Mouse (Mus musculus) thymus, postnatal 0 days (tissue): ENCODE measurements at regions not wholly inside any gene's neighbourhood (a gene's known extent, or its start where the extent isn't known, plus 50 kb on each side); places are given as distances from the start of the nearest gene placed in this dataset.

Source experiments
- DNase-seq: peaks from one replicate; pipeline ENCODE4 v3.0.0-alpha.2; 2015; ENCODE audit warnings: low spot score

DNA sequence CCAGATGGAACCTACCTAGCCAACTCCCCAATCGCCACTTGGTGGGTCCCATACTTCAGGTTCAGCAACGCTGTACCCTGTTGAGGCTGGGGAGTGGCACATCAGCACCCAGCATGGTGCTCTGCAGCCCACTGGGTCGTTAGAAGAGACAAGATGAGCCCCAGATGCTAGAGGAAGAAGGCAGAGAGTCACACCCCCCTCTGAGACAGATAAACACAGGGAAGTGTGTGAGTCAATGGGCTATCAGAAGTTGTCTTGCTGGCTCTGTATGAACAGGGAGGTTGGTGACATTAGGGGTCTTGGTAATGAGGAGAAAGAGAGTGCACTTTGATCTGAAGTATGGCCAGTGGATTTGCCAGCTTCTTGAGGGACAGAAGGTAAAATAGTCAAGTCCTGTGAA is 101.7 kb upstream of the Mki67 start:
- no peak for DNase-seq

DNA sequence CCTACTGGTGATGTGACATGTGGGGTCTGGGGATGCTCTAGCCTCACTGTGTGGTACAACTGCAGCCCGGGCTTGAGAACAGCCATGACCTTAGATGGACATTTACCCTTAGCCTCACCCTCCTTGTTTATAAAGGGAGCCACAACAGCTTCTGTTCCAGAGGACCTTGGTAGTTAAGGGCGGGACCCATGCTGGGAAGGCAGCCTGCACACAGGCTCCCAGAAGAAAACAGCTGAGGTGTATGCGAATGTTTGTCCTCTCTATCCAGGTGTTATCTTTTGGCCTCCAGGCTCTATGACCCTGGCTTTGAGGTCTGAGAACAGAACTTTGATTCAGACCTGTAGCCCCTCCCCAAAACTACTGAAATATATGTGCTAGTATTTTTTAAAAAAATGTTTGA is 102.1 kb upstream of the Mki67 start:
- DNase-seq = no peak

DNA sequence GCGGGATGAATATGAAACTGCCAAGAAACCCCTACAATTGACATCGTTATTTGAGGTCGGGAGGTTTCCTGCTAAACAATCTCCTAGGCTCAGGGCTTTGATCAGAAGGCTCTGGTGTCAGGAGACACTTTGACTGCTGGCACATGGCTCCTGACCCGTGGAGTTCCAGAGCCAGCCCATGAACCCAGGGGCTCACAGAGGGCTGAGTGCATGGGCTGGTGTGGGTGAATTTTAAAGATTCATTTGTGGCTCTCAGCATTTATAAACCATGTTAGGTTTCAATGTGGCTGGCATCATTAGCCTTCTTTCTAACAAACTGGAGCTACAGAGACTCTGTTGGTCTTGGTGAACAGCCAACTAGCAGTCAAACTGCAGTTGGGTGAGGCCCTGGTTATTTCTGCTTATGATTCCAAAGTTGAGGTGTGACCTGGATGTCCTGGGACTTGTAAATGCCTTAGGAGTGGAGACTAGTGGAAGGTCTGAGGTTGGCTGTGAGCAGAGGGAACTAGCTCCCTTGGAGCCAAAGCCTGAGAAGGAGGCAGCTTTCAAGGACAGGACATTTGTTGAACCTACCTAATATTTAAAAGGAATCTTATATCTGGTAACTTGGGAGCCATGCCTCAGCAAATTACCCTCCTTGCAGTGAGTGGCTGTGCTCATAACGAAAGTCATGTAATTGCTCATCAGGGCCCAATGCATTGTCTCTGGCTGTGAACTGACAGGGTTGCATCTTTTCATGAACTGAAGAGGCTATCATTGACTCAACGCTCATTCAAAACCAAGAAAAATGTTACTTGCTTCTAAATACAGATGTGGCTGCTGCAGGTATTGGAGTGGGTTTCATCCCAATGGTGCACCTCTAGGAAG is 108.0 kb upstream of the Mki67 start:
- no peak for DNase-seq

DNA sequence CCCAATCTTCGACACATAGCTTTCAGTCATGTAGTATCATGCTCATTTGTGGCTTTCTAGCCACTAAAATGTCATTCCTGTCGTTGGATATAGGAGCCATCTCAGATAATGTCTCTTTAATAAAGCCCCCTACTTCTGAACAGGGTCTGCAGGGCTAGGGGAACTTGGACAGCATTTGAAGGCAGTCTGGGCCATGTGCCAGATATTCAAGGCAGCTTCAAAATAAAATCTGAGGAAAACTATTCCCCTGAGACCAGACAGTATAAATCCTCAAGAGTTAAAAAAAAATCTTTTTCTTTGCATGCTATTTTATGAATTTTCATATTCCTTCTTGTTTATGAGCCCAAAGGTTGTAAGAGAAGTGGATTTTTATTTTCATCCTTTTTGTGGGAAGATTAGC is 113.1 kb upstream of the Mki67 start:
- DNase-seq = no peak

DNA sequence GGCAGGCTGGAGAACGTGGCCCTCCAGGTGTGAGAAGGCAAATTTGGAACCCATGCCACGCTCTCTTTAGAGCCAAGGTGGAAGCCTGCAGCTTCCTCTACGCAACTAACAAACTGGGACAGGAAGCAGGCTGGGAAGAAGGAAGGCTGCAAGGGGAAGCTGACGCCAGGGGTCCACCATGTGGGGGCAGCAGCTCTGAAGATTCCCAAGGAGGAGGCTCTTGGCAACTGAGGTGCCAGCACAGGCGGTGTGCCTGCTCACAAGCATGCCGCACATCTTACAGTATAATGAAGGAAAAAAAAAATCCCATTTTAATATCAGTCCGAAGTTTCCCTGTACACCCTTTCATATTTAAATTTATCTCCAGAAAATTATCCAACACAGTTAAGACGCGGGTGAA is 117.3 kb upstream of the Mki67 start:
- DNase-seq = no peak

DNA sequence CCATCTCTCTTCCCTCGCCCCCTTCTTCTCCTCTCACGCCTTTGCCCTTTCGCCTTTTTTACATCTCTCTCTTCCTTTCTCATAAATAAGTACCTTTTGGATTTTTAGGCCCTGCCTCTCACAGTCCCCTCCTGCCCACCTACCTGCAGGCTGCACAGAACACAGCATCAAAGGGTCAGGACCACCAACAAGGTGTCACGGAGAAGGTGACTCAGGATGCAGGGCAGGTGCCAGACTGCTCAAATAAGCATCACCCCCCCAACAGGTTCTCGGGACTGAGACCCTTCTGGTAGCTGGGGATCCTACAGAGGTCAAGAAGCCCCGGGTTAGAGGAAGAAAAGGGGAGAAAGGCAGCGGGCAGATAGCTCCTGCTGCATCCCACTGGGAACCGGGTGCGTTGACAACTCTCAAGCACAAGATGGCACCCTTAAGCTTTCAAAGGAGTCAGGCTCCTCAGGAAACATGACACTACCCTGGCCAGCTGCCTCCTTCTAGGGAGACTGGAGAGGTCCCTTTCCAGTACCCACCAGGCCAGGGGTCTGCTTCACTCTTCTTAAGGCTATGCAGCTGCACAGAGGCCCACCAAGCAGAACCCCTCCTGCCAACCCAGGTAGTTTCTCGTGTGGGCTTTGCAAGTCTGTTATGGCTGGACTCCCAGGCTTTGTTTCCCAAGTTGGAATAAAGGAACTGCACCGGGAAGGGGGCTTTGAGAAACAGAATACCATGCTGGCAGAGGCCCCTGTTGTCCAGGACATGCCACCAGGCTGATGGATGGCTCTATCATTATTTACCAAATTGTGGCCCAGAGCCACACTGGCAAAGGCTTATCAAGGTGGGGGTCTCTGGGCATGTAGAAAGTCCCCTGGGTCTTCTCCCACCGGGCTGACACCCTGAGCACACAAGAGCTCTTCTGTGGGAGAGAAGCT is 120.9 kb upstream of the Mki67 start:
- DNase-seq = no peak

DNA sequence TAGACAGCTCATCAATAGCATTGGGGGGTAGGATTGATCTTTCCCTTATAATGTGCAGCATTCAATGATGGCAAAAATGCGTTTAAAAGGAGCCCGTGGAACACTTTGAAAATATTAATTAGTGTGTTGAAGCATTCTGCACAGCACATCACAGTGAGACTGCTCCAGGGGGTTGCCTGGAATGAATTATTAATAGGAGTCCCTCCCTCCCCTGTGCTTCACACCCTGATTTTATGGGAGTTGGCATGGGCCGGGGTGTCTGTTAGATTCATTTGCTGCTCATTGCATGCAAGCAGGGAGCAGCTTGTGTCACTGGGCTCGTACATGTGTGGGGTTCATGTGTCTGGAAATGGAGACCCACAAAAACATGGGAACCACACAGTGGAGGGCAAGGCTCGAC is 127.9 kb upstream of the Mki67 start:
- DNase-seq = no peak

DNA sequence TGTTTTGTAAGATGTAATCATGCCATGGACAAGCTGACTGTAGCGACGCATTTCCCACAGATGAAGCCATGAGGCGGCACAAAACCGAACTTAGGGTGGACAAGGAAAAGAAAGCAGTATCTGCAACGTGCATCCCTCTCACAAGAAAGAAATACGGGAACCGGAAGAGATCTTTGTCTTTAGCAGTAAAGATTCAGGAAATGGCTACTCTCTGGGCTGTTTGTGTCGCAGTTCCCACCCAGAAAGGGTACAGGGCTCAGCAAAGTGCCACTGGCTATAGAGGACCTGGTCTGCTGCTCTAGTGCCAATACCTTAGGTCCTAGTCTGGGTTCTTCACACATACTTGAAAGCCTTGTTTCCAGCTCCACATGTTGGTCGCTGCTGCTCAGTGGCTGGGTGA is 131.1 kb upstream of the Mki67 start:
- no peak for DNase-seq

DNA sequence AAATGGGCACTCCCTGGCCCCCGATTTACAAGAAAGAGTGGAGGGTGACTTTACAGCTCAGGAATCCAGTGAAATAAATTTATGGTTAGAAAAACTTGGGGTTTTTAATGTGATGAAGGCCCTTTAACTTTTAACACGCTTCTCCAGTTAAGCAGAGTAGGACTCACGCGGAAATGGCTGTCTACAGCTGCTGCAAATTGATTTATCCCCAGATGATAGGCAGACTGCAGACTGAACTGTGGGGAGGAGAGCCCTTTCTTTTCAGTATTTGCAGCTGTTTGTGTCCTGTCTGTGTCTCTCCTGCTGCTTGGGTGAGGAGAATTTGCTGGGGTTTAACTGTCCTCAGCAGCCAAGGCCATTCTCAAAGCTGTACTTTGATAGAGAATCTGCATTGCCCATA is 132.0 kb upstream of the Mki67 start:
- no peak for DNase-seq

DNA sequence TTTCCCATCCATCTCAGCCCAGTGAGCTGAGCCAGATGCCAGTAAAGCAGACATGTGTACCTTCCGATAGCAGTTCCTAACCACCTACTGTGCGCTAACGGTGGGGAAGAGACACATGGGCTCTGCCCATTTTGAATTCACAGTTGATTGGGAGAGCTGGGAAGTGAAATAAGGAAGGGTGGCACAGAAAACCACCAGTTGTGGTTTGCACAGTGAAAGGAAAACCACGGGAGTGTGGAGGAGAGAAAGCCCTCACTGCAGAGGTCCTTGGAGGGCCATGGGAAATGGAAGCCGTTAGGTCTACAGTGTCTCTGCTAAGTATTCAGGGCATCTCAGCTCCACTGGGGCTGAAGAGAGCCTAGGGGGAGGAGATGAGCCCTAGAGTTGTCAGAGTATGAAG is 132.7 kb upstream of the Mki67 start:
- no peak for DNase-seq

DNA sequence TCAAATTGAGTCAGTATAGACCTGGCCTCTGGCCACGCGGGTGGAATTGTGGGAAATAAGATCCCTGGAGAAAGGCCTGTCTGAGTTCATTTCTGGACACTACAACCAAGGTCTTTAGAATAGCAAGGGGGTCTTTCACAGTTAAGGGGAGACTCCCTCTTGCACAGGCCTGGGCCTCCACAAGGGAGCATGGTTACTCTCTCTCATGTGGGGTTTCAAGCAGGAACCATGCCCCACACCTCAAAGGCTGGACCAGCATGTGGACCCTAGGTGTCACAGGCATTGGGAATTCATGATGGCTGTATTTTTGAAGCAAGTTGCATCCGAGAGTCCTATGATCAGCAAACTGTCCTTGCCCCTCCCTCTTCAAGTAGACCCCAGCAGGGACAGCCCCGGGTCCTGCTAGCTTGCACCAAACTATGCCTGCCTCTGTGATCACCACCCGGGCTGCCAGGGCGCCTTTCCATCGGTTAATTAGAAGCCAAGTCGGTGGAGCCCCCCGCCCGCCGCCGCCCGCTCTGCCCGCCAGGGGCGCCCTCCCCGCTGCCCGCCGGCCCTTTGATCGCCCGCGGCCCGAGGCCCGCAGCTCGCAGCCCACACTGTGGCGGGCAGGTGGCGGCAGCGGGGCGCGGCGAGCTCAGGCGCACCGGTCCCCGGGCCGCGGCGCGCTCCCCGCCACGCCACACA is 137.1 kb upstream of the Mki67 start:
- DNase-seq = no peak

DNA sequence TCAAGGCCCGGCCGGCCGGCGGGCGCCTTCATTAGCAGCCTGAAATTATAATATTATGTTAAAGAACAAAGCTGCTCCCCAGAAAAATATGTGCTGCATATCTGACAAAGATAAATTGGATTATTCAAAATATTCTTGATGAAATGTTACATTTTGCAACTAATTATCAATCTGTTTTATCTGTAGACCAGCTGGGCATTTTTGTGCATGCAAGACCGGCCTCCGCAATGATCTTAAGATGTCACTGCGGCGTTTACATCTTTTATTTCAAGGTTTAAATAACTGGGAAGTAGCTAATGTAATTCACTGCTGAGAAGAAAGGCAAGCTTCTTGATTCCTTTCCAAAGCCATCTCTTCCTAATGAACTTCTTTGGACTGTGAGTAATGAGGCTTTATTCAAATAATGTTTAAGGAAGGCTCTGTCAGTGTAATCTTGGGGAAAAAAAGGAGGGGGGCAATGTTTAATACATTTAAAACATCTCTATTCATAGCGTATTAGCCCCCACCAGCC is 137.7 kb upstream of the Mki67 start:
- DNase-seq = no peak

DNA sequence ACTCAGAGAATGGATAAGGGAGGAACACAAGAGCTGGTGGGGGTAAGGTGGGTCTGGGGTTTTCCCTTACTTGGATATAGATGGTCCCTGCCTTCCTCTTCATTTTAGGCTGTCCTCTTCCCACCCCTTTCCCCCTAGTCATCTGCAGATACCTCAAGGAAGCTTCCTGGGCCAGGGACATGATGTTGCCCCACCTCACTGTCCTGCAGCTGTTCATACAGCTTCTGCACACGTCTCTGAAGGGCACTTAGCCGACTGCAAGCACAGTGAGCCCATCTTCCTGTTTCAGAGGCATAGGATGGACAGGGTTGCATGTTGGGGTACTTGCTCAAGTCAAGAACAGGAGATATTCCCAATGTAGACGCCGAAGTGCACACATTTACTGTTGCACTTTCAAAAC is 144.1 kb upstream of the Mki67 start:
- no peak for DNase-seq

DNA sequence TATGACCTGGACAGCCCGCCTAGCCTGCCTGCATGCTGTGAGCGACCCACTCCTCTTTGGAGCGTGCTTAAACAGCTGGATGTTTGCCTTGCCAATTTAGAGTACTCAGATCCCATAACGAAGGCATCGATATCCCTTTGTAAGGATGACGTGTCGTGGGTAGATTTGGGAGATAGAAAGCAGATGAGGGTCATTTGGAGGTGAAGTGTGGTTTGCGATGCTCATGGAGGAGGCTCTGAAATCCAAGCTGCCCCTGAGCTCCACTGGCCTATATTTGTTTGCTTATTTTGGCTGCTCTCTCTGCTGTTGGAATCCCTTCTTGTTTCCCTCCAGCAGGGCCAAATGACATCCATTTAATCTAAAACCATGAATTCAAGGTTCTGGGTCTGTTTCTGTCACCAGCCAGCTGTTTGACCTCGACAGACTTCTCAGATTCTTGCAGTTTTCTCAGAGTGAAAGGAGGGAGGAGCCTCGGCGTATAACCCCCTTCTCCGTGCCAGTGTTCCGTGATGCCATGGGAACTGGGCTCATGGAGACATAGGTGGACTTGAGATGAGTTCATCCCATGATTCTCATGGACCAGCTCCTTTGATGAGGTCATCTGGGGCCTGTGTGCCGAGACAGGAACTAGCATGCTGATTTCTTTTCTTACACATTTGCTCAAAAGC is 144.7 kb upstream of the Mki67 start:
- DNase-seq = no peak

DNA sequence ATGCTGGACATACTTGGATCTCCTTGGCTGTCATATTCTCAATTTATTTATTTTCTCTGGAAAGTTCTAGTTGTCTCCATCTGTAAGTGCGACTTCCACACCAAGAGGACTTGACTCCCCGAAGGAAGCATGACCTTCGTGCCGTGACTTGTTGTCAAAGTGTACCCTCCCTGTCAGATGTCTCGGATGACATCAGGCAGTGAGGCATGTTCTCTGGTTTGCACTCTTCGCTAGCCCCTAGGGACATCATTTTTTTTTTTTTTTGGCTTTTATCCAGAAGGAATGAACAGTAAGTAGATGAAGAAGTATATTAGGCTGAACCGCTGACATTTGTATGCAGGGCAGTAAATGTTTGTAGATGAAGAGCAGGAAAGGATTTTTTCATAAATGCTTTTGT is 145.2 kb upstream of the Mki67 start:
- no peak for DNase-seq

DNA sequence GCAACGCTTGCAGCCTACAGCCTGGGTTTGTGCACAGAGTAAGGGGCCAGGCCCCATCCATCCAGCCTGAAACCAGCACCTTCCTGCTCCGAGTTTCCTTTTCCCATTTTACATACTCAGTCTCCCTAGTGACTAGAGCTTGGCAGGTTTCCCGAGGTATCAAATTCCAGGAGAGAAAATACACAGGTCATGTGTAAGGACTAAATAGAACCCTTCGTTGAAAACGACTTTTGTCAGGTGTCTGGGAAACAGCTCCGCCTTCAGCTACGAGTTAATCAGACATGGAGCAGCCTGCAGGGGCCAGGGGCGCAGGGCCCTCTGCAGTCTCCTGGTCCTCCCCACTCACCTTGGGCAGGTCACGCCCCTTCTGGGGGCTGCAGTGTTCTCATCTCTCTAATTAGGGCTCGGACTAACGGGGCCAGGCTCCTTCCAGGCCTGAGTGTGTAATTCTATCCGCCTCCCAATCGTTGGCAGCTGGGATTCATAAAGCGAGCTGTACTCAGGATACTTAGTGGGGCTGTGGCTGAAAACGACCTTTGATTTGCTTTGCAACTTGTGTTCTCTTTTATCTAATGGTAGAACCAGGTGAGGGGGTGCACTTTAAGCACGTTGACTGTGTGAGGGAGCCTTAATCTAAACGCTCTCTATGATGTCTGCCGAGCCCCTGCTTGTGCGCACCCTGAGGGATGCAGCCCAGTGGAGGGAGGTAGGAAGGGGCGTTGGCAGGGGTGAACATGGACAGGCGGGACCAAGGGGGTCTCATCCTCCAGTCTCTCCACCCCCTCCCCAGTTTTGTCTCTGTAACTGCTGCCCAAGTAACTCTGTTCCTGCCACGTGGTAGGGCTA is 147.6 kb upstream of the Mki67 start:
- DNase-seq = no peak

DNA sequence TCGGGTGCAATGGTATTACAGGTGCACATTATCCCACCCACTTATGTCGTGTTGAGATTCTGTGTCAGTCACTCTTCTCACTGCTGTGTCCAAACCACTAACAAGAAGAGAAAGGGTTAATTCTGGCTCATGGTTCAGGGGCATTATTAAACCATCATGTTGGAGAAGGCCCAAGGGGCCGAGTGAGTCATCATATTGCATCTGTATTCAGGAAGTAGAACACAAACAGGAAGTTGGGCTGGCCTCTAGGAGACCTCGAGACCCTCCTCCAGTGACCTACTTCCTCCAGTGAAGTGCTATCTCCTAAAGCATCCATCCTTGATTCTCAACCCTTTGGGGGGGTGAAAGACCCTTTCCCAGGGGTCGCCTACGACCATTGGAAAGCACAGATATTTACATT is 154.8 kb upstream of the Mki67 start:
- DNase-seq = no peak

DNA sequence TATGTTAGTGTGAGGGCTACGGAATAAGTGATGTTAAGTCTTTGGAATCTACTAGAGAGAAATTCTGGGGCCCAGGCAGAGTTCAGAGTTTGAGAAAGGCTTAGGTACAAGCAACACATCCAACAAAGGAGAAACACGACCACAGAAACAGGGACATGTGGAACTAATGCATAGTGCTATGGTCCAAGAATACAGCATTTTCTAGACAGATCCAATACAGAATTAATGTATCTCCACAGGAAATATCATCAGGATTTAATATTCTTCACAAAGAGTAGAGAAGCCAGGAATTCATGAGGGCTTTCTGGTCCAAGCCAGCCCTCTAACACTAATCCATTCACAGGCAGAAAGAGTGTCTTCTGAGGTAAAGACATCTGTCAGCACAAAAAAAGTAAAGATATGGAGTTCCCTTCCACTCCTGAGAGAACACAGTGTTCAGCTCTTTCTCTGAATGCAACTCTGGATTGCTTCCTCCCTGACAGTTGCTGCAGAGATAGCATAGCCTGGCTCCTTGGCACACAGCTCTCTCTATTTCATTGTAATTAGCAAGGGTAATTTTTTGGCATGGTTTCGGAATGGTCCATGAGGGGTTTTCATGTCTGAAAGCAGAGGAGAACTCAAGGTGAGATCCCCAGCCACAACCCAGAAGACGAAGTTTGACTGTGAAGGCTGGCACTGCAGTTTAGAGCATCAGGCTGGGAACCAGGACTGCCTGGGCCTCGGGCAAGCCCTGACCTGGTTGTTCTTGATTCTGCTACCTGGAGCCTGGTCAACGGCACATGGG is 161.1 kb upstream of the Mki67 start:
- no peak for DNase-seq

DNA sequence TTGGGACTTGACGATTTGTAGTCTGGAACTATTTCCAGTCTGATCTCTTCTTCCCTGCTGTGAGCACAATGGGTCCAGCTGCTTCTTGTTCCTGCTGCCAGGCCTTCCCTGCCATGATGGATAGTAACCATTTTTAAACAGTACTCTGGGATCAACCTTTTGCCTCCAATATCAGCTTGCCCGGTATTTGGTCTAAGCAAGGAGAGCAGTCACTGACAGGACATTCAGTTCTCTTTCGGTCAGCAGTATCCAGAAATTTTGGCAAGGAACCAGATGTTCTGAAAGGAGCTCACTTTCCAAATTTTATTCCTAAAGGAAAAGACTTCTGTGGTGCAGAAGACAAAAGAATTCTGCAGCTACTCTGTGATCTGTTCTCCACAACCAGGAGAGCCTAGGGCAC is 162.6 kb upstream of the Mki67 start:
- DNase-seq = no peak

DNA sequence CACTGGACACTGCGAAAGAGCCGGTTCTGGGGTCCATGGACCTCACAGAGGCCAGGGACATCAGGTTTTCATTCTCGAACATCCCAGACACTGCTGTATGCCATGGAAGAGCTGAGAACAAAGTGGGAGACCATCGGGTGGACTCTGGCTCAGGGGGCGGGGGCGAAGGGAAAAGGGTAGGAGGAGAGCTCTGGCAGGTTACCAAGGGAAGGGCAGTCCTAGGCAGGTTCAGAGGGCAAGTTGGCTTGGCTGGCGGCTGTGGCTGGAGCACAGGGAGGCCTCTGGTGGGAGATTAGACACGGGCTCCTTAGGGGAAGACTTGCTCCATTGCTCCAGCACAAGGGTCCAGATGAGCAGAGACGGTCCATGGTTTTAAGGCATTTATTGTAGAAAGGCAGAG is 164.3 kb upstream of the Mki67 start:
- DNase-seq = no peak
